Mouse (Mus musculus) gastrocnemius, postnatal 25 days (tissue): ENCODE measurements around the gene Gm28308. TPM values are rescaled to one million over a fixed set of nuclear protein-coding genes. Genes with fewer than 3 reads are reported as not detected.

Experiments used
- DNase-seq: peaks from one replicate; pipeline ENCODE4 v3.0.0; 2022
- total RNA-seq, 2 experiments: library from RNA; stranded (reverse); gene quantifications; 1 replicate in 1 of 2; 2 replicates in 1 of 2; pipeline ENCODE4 v1.2.3; 2021

Gene Gm28308
- total RNA-seq, 2 experiments from 2014 or later = 0.46 TPM; not detected in 1

DNA sequence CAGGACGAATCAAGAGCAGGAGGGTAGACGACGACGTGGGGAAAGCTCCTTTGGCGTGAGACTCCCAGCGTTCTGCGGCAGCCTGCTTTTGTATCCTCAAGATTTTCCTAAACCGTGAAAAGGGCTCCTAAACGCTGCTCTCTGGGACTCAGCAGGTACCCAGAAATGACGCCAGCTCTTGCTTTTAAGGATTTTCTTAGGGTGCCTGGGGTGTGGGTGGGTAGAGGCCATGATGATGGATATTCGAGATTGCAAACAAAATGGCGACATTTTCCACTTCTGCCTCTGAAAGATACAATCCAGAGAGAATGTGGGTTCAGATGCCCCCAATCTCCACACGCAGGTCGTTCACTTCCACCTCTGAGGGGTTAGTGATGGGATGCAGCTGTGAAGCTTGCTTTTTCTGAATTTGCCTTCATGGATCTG is 45.4 kb downstream of the Gm28308 start:
- DNase-seq = no peak

DNA sequence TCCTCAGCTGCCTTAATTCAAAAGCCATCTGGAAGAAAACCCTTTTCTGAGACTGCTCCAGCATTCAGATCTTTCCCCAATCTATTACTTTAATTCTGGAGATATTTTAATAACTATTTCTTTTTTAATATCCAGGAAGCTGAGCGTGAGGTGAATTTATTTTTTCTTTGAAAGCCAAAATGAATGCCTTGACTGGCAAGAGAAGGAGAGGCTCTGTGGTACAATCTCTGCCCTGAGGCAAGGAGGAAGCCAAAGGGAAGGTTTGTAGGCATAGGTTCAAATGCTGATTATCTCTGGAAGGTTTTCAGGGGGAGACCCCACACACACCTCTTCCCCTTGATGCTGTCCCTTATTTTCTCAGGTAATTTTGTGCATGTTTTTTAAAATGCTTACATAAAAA is 46.0 kb downstream of the Gm28308 start:
- DNase-seq = no peak

DNA sequence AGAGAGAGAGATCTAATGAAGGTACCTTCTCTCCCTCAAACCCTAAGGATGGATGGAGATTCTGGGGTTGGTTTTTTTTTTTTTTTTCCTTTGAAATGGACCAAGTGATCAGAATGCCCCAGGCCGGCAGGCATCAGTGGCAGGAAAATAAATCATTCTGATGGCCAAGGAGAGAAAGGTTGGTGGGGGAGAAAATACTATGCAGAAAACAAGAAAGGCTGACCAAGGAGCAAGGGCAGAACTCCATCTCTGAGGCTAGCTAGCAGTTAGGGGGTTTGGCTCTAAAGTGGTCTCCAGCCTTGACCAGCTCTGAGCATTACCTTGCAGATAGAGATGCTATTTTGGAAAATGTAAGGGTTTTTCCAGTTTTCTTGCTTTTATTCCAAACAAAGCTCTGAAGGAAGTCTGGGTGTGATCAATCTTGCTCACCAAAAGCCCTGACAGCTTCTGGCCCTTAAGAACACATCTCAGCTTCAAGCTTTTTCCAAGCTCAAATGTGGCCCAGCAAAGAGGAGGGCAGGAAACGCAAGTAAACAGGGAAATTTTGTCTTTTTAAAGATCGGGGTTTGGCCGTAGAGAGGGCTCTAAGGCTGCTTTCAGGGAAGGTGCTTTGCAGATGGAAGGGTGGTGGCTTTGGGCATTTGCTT is 46.6 kb downstream of the Gm28308 start:
- DNase-seq = no peak

- DNase-seq = no peak
These were observed 47.4 kb downstream of the Gm28308 start for GRCm38 (mm10) chr6:52165441-52166370.

DNA sequence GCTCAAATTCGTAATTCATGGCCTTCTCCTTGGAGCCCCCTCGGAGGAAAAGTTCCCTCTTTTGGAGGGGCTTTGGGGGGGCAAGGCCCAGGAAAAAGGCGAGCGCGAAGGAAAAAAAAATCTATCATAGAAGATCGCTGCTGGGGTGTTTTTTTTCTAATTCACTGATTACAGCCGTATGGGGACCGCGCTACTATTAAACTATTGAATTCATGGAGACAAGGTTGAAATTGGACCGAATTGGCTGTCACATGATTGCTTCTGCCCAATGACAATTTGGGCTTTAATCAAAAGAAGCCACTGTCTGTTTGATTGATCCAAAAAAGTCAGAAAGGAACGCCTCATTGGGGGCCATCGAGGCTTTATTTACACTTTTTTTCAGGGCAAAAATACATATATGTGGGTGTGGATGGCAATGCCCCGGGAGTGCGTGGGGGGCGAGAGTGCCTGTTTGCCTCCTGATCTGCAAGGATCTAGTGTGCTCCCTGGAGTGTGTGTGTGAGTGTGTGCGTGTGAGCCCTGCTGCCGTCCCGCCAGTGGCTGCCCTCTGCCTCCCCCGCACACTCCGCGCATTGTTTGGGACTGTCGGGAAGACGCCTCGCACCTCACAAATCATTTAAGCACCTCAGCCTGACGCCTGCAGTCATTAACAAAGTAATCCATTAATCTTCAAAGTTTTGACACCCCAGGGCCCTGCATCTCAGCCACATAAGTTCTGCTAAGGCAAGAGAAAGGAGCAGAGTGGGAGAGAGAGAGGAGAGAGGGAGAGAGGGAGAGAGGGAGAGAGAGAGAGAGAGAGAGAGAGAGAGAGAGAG is 48.3 kb downstream of the Gm28308 start, which contains the start of gene Hoxa2:
Gene Hoxa2, minus strand, starts transcription at position 206 of the 815 bp plus-strand sequence.
- no peak for DNase-seq

DNA sequence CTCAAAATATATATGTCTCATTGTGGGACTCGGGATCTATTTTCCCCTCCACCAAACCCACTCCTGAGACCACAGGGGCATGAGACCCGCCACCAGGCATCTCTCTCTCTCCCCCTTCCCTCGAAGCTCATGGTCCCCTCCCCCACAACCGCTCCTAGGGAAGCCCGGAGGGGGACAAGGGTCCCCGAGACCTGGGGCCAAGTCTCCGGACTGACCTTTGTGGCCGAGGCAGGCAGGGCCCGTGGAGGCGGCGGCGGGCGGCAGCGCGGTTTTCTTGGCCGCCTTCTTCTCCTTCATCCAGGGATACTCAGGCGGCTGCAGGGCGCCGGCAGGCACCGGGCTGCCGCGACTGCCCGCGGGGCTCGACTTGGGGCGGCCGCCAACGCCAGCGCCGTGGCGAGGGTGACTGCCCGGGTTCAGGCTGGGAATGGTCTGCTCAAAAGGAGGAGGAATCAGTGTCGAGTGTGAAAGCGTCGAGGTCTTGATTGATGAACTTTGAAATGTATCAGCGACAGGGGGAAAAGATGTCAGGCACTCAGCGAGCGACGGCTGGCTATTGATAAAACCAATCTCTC is 49.0 kb downstream of the Gm28308 start:
- no peak for DNase-seq

DNA sequence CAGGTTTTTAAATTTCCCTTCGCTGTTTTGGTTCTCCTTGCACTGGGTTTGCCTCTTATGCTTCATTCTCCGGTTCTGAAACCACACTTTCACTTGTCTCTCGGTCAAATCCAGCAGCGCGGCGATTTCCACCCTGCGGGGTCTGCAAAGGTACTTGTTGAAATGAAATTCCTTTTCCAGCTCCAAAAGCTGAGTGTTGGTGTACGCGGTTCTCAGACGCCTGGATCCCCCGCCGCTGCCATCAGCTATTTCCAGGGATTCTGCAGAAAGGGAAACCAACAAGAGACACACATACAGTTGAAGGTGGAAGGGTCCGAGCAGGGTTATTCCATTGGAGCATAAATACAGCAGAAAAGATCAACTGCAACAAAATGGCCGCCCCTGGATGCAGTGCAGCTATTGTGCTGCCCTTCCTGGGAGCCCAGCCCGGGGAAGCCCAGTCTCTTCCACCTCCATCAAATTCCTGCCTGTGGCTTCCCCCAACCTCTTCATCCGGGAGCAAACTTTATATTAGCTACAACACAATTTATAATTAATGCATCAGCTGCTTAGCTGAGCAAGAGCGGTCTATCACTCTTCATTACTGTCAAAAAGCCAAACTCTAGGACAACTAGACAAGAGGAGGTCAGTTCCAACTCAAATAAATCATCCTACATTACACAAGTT is 49.6 kb downstream of the Gm28308 start:
- DNase-seq = no peak

DNA sequence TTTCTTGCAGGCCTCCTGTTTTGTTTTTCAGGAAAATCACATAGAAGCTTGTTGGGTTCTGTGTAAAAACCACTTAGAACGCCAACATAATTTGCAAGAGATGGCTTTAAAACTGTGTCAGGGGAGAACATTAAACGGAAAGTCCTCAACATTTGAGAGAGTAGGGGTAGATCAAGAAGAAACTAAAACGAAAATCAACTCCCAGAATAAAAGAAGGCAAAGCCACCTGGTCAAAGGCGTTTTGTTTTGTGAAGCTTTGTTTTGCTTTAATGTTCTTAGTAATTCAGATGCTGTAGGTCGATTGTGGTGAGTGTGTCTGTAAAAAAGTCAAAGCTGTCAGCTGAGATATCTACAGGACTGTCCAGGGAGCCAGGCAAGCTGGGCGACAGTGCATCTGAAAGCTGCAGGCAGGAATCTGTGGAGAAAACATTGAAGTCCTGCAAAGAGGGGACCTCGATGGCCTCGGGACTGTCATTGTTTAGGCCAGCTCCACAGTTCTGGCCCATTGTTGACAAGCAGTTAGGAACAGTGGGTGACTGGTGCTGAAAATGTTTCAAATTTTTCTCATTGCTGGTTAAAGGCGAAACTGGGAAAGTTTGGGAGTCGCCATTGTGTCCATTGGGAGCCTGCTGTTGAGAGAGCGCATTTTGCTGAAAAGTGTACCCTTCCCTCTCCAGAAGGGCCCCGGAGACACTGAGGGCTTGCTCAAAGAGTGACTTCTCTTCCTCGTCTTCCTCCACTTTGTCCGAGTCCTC is 50.4 kb downstream of the Gm28308 start:
- no peak for DNase-seq

DNA sequence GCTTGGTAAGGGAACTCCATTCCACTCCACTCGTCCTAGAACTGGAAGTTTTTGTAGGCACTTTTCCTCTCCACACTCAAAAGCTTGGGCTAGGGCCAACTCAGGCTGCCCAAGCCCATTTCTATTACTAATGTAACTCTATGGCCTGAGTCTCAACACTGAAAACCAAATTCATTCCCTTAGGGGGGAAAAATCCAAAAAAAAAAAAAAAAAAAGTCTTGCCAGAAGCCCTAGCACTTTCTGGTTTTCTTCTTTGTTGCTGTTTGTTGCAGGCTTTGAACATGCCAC is 51.1 kb downstream of the Gm28308 start:
- DNase-seq = no peak

GRCm38 (mm10) chr6:52161336-52162092 is 51.6 kb downstream of the Gm28308 start:
- no peak for DNase-seq

- DNase-seq = no peak
These were observed 52.4 kb downstream of the Gm28308 start for GRCm38 (mm10) chr6:52160511-52161335.

DNA sequence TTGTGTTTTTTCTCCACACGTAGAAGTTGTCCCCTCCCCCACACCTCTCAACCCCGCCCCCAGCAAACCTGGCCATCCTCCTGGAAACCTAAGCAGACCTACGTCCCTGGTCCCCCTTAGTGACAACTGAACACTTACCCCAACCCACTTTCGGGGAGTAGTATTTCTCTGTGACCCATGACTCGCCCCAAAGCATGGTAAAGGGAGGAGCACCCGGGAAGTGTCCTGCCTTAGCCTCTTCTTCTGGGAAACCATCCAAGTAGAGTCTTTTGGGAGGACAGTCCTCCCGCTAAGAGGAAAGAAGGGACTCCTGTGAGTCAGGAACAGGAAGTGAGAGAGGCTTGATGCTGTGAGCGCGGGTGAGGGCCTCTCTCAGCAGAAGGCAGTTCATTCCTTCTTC is 53.2 kb downstream of the Gm28308 start:
- DNase-seq = no peak

GRCm38 (mm10) chr6:52159164-52159761 is 53.9 kb downstream of the Gm28308 start:
- DNase-seq = no peak

DNA sequence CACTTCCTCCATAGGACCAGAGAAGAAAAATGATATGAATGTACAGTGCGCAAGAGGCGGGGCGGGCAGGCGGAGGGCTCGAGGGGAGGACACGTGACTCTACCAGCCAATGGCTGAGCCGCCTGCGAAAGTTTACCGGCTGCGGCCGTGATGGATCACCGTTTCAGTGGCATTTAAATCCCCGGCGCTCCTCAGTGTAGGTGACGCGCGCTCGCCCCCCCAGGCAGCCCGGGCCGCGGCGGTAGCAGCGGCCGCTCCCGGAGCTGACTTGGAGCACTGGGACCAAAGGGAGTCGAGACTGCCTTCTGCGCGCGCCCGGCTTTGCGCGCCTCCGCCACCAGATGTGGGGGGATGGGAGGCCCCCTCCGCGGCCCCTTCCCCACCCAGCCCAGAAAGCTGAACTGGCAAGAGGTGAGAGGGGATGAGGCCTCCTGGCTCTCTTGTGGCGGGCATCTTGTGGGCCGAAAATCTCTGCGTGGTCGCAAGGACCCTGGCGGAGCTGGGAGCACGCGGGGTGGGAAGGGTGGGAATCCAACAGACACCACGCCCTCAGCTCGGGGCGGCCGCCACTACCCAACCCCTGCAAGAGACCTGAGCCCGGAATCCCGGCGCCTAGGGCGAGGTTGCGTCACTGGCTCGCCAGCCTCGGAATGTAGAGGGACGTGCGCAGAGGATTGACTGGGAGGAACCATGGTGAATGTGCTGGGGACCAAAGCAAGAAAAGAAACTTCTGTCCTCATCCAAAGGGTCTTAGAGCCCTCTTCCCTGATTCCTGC is 54.7 kb downstream of the Gm28308 start, which contains the start of gene Hoxa1:
Gene Hoxa1, minus strand, starts transcription at position 42 of the 776 bp plus-strand sequence.
- DNase-seq = peak; percentile 70

DNA sequence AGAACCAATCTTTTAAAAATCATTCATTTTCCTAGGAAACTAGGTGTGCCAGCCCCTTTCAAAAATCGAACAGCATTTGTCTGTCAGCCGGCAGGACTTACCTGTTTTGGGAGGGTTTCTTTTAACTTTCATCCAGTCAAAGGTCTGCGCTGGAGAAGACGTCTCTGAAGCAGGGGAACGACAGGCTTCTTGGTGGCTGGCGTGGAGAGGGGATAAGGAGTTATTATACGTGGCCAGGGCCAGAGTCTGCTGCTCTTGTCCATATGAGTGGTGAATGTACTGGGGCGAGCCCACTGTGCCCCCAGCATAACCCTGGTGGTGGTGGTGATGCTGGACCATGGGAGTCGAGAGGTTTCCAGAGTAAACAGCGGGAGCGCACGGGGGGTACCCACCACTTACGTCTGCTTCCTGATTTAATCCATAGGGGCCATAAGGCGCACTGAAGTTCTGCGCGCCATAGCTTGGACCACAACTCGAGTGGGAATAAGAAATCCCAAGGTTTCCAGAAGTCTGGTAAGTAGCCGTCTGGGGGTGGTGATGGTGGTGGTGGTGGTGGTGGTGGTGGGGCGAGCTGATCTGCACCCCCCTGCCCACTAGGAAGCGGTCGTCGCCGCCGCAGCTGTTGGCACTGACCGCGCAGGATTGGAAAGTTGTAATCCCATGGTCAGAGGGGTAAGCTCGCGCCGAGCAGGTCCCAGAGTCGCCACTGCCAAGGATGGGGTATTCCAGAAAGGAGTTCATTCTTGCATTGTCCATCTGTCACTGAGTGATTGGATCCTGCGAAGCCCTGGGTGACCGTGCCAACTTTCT is 55.5 kb downstream of the Gm28308 start:
- DNase-seq = no peak

DNA sequence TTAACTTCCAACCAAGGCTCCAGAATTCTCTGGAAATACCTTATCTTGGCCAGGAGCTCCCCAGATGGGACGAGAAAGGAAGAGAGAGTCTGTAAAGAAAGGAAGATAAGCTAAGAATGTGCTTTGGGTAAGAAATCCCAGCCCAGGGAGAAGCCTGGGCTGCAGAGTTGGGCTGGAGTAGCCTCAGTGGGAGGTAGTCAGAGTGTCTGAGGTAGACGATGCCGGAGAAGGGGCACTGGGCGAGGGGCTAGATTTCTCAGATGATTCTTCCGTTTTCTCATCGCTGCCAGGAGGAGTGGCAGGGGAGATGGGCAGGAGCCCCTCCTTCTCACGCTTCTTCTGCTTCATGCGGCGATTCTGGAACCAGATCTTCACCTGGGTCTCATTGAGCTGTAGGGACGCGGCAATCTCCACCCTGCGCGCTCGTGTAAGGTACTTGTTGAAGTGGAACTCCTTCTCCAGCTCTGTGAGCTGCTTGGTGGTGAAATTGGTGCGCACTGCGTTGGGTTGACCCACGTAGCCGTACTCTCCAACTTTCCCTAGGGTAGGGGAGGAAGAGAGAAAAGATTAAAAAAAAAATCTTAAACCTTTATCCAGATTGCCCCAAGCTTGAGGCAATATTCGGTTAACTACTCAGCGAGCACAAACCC is 56.5 kb downstream of the Gm28308 start:
- no peak for DNase-seq

- no peak for DNase-seq
These were observed 57.7 kb downstream of the Gm28308 start for GRCm38 (mm10) chr6:52155471-52155870.
